Mouse (Mus musculus) CH12F3 (cell line): ENCODE data around the gene Zbtb22.

Experiments
- in situ Hi-C: fragments of 300-500 bp; cut with MboI; formaldehyde crosslinking; loops from 2 replicates; pipeline ENCODE4 v1.14.3; 2020; ENCODE audit warnings: low sequenced_read_pairs

Zbtb22 gene

GRCm38 (mm10) chr17:33920282-33921097 is 4.8 kb downstream of the Zbtb22 start:
- in situ Hi-C loops = no loop called here

DNA sequence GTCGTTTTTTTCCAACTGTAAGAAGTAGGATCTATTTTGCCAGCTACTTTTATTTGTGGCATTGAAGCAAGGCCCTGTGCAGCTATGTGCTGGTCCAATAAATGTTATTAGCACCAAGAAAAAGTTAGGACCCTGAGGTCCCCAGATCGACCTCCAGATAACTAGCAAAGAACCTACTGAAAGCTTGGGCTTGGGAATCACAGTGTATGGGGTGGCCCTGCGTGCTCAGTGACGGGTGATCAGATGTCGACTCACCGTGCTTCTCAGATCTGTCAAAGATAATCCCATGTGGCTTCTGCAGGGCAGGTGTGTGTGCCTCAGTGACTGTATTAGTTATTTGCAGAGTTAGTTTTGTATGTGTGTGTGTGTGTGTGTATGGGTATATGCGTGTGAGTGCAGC is 5.7 kb downstream of the Zbtb22 start:
- in situ Hi-C loops = no loop called here

GRCm38 (mm10) chr17:33924577-33925283 is 9.0 kb downstream of the Zbtb22 start:
- in situ Hi-C loops = no loop called here

- in situ Hi-C loops = no loop called here
These were observed 9.9 kb downstream of the Zbtb22 start for GRCm38 (mm10) chr17:33925406-33926116.

DNA sequence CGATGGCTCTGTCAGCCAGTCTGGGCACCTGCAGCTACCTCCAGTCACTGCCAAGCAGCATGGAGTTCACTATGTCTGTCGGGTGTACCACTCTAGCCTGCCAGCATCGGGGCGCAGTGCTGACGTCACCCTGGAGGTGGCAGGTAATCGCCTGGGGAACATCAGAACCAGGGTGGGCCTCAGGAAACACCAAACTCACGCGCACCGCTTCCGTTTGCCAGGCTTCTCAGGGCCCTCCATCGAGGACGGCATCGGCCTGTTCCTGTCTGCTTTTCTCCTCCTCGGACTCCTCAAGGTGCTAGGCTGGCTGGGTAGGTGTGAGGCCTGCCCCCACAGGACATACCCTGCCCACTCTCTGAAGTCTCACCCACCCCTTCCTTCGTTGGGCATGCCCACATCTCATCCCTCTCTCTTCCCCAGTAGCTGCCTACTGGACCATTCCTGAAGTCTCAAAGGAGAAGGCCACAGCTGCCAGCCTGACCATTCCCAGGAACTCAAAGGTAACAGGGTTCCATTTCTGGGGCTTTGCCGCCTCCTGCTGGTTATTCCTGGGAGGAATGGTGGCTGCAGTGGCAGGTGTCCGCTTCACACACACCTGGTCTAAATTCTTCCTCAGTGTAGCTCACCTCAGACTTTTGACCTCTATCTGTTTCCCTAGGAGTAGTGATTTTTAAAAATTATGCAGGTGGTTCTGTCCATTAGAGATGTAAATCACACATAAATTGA is 10.7 kb downstream of the Zbtb22 start:
- in situ Hi-C loops = no loop called here

DNA sequence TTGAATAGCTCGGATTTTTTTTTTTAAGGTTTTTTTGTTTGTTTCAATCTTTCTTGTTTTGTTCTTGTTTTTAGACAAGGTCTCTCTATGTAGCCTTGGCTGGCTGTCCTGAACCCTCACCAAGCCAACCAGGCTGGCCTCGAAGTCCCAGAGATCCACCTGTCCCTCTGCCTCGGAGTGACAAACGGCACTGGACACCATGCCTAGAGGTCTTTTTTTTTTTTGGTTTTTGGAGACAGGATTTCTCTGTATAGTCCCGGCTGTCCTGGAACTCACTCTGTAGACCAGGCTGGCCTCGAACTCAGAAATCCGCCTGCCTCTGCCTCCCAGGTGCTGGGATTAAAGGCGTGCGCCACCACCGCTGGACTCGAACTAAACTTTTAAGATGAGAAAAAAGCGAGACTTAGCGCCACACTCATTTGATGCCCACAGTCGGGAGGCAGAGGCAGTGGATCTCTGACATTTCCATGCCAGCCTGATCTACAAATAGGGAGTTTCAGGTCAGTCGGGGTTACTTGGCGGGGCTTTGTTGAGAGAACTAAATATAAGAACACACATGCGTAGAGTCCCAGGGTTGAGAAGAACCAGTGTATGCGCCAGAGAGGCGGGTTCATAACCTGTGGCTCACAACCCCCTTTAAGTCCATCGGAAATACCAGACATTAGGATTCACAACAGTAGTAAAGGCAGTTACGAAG is 12.7 kb downstream of the Zbtb22 start:
- in situ Hi-C loops = no loop called here

DNA sequence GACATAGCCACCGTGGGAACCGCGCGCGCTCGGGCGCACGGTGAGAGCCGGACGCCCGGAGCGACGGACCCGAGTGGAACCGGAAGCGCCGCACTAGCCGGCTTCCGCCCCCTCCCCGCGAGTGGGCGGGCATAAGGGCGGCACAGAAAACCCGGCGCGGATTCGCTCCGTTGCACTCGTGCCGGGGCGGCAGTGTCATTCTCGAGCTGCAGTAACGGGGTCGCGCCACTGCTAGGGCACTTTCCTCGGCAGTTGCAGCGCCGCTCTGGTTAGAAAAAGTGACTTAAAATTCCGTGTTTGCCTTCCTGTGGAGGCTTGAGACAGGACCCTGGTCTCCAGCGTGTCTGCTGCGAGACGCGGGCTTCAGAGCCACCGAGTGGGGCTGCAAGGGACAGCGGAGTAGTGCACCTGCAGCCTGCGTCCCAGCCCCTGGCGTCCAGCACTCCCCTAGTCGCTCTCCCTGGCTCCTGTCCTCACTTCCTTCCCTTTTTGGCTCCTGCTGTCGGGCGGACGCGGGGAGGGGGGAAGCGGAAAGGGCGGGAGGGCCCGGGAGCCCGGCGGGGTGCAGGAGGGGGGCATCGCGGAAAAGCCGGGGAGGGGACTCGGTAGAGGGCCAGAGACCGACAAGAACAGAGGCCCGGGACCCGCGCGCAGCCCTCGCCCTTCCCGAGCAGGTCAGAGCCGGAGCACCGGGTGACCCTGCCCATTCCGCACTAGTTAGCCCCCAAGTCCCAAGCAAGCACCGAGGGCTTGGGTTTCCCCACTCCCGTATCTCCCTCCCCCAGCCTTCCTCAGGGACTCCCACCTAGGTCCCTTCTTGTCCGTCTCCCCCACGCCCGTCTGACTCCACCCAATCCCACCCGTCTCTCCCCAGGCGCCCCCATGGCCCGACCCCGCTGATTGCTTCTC is 13.9 kb downstream of the Zbtb22 start, which contains the start of gene Rgl2:
Gene Rgl2, plus strand, starts transcription at position 173 of the 909 bp plus-strand sequence.
- in situ Hi-C loops = no loop called here

DNA sequence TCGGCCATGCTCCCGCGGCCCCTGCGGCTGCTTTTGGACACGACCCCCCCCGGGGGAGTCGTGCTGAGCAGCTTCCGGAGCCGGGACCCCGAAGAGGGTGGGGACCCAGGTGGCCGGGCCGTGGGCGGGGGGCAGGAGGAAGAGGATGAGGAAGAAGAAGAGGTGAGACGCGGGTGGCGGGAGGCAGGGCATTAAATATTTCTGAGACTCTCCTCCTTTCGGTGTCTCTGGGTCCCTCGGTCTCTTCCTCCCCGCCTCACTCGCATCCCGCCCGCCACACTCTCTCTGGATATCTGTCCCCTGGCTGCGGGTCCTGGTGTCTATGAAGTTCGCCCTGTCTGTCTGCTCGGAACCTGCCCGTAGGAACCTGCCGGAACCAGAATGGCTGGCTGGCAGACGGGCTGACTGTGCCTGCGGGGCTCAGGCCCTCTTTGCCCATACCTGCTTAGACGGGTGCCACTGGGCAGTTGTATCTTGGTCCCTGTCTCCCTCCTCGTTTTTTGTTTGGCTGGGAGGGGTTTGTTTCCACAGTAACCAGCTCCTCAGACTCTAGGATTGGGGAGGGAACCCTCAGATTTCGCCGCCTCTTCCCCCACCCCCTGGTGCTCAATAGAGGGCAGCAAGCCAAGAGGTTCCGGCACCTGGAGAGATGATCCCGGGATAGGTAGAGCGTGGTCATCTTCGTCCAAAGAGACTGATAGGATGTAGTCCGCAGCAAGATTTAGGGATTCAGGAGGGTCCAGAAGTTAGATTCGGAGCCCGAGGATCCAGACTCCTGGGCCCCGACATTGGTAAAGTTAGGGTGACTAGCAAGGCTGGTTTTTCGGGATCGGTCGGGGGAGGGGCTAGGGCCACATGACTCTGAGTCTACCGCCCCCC is 14.8 kb downstream of the Zbtb22 start:
- in situ Hi-C loops = no loop called here

DNA sequence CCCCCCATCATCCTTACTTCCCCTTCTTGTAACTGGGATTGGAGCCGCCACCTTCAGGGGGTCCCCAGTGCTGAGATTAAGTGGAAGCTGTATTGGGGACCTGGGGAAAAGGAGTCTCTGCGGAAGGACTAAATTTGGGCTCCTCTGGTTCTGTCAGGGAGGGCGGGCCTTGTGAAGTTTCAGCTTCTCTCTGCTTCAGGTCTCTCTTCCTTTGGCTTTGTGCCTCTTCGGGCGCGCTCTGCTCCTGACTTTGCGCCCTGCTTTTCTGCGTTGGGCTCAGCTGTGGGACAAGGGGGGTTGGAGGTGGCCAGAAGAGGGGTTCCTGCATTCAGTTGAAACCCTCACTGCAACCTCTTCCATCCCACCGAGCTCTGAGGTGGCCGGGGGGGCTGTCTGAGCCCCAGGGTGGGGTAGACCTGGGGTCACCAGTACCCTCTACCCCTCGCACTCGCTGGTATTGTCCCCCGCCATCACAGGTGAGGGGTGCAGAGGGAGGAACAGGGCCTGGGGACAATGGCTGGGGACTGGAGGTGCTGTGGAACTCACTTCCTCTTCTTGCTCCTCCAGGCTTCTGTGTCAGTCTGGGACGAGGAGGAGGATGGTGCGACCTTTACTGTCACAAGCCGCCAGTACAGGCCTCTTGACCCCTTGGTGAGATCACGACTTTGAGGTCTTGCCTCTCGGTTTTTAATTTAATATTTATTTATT is 15.6 kb downstream of the Zbtb22 start:
- in situ Hi-C loops = no loop called here

DNA sequence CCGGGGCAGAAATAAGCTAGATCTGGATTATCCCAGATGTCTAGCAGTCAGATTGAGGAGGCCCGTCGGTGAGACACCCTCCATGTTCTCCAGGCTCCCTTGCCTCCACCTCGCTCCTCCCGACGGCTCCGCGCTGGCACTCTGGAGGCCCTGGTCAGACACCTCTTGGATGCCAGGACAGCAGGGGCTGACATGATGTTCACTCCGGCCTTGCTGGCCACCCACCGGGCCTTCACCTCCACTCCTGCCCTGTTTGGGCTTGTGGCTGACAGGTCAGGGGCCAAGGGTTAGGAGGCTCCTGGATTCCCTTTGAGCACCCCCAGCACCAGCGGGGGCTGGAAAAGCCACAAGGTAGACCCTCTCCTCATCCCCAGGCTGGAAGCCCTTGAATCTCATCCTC is 16.2 kb downstream of the Zbtb22 start:
- in situ Hi-C loops = no loop called here

GRCm38 (mm10) chr17:33932448-33932847 is 16.7 kb downstream of the Zbtb22 start:
- in situ Hi-C loops = no loop called here

GRCm38 (mm10) chr17:33932970-33933369 is 17.3 kb downstream of the Zbtb22 start:
- in situ Hi-C loops = no loop called here

DNA sequence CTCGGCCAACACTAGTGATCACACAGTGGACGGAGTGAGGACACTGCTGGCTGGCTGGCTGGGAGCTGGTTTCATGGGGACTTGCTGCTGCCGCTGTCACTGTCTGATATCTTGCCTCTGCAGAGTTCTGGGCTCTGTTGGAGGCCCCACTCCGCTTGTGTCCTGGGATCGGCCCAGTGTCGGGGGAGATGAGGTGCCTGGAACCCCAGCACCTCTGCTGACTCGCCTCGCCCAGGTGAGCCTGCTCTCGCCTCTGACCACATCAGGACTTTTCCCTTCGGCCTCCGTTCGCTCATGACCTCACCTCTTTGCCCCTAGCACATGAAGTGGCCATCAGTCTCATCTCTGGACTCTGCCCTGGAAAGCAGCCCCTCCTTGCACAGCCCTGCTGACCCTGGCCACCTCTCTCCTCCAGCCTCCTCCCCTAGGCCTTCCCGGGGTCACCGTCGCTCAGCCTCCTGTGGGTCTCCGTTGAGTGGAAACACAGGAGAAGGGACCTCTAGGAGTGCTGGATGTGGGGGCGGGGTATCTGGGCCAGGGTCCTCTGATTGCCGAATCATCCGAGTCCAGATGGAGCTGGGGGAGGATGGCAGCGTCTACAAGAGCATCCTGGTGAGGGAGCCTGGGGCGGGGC is 19.8 kb downstream of the Zbtb22 start:
- in situ Hi-C loops = no loop called here

DNA sequence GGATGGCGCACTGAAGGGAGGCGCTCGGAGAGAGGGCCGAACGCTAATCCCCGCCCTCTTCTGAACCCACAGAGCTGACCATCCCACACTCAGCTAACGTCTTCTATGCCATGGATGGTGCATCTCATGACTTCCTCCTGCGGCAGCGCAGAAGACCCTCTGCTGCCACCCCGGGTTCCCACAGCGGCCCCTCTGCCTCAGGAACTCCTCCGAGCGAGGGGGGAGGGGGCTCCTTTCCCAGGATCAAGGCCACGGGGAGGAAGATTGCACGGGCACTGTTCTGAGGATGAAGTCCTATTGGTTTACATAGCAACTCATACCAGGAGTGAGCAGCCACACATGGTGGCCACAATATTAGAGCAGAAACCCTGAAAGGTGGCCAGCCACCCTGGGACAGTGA is 21.3 kb downstream of the Zbtb22 start:
- in situ Hi-C loops = no loop called here

GRCm38 (mm10) chr17:33938783-33939182 is 23.1 kb downstream of the Zbtb22 start:
- in situ Hi-C loops = no loop called here

GRCm38 (mm10) chr17:33940206-33940805 is 24.6 kb downstream of the Zbtb22 start, which contains the start of the genes Pfdn6 and Wdr46:
TSS of gene Pfdn6 (minus strand) at chr17:33940343.
TSS of gene Wdr46 (plus strand) at chr17:33940660.
- in situ Hi-C loops = no loop called here

DNA sequence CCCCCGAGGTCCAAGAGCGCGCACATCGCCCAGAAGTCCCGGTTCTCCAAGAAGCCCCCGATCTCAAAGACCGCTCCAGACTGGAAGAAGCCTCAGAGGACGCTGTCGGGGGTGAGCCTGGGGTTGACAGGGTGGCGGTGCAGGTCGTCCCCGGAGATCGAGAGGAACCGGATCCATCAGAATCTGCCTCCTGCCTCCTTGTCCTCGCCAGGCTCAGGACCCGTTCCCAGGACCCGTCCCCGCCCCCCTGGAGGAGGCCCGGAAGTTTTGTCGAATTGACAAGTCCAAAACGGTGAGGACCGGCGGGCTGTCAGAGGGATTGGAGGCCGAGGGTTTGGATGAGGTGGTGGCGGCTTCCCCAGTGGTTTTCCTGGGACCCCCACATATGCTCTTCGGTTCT is 25.3 kb downstream of the Zbtb22 start:
- in situ Hi-C loops = no loop called here
